Mouse (Mus musculus): Measurements from ENCODE around the gene Thsd7a.

The Thsd7a gene

DNA sequence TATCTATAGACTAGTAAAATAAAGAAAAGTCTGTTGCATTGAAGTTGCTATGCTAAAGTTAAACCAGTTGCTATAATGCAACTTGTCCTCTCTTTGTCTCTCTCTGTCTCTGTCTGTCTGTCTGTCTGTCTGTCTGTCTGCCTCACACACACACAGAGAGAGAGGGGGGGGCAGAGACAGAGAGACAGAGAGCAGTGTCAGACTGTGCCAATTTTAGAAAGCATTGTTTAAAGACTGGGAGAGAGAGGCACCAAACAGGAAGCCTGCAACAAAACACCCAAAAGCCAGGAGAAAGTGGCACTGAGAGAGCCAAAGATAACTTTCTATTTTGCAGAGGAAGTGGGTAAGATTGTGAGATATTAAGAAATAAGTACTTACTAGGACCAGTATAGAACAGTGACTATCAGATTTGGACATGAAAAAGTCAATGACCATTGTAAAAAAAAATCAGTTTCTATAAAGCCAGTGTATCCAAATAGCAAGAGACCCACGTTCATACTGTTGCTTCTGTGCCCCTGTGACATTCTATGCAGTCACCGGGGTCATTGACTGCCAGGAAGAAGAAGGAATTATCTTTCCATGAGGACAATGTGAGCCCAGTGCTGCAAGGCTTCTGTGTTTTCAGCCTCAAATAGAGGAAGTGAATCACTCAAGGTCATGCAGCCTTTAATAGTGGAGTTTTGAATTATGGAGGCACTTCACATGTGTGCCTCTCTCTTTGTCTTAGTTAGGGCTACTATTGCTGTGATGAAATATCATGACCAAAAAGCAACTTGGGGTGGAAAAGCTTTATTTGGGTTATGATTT, 355.4 kb downstream of the Thsd7a start:
- in situ Hi-C loops (cut with MboI, MseI), result no loop called here

DNA sequence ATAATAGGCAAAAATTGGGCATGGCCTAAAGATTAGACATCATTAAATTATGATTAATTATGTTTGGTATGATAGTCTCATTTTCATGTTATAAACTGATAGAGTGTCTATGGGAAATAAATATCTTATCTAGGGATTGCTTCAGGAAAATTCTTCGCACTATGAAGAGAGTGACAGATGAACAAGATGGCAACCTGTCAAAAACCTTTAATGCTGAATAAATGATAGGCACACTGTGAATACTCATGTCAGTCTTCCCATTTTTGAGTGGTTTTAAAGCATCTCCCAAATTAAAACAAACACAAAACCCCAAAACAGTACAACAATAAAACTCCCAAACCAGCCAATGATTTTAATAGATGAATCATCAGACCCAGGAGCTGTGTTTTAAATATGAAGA, 362.5 kb downstream of the Thsd7a start:
- in situ Hi-C loops (cut with MboI, MseI), result no loop called here

DNA sequence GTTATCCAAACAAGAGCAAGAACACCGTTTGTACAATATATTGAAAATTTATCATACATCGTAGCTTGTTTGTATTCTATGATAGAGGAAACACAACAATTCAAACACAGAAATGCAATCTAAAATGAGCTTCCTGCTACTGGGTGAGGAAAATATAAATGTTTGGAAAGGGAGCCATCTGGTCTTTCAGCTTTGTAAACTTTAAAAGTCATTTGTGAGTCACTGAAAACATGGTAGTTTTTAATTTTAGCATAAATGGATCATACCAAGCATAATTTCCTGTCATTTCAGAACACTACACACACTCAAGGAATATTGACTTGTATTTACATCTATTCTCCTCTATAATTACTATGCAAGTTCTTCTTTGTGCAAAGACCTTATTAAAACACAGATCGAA, 363.6 kb downstream of the Thsd7a start:
- in situ Hi-C loops (cut with MboI, MseI), result no loop called here

DNA sequence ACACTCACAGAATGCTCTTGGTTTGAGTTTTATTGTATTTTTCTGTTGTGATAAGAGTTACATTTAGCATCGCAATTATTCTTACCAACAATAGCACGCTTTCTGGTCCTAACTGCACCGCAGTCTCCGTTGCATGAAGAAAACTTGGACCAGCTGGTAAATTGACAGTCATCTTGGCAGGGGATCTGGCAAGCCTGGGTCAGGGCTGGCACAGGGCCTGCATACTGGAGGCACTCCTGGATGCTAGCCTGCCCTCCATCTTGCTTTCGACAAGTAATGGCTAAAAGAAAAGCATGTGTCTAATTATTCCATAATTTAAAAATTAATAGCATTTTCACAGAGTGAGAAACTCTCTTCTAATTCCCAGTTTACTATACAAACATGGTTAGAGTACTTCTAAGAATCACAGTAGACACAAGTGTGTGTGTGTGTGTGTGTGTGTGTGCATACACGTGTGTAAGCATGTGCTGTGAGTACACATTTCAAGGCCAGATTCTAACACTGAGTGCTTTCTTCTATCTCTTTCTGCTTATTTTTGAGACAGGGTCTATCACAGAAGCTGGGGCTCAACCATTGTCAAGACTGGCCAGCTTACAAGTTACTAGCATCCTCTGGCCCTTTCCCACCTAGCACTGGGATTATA, 368.0 kb downstream of the Thsd7a start:
- in situ Hi-C loops (cut with MboI, MseI), result no loop called here

DNA sequence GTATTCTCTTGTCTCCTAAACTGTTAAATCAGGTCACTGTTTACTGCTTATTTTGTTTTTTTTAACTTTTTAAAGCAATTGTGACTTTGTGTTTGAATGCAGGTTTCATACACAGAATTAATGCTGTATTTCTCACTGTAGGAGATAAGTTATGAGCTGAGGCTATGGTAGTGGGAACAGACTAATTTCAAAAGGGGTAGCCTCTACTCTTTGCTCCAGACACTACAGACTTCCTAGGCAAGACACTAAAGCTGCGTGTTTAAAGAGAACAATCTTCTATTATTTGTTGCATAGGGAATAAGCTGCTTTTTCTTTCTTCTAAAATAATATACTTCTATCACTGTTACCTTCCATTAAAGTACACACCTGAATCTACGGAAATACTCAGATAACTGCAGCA, 368.5 kb downstream of the Thsd7a start:
- in situ Hi-C loops (cut with MboI, MseI), result no loop called here

DNA sequence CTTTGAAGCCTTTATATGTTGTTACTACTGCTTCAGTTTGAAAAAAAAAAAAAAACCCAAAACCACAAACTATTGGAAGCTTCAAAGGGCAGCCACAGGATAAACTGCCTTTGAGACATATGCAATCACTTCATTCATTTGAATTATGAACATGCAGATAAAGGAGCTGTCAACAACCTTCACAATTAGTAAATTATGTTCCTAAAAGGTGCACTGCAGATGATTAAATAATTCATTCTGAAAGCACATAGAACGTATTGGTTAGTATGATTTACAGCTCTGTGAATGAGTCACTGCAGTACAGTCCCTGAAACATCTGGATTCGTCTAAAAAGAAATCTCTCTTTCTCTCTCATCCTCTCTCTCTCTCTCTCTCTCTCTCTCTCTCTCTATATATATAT, 390.5 kb downstream of the Thsd7a start:
- in situ Hi-C loops (cut with MboI, MseI), result no loop called here

DNA sequence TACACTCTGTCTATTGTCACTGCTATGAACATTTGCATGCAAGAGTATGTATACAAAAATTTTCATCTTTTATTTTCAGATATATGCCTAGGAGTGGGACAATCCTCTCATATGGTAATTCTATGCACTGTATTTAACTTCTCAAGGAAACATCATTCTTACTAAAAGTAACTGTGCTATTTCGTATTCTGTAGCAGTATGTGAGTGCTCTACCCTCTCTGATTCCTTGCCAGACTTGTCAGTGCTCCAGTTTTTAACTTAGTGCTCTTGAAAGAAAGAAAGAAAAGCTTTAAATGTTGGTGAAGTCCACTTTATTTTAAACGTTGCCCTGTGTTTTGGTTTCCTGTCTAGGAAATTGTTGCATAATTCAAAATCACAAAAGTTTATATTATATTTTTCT, 395.6 kb downstream of the Thsd7a start:
- in situ Hi-C loops (cut with MboI, MseI), result no loop called here

DNA sequence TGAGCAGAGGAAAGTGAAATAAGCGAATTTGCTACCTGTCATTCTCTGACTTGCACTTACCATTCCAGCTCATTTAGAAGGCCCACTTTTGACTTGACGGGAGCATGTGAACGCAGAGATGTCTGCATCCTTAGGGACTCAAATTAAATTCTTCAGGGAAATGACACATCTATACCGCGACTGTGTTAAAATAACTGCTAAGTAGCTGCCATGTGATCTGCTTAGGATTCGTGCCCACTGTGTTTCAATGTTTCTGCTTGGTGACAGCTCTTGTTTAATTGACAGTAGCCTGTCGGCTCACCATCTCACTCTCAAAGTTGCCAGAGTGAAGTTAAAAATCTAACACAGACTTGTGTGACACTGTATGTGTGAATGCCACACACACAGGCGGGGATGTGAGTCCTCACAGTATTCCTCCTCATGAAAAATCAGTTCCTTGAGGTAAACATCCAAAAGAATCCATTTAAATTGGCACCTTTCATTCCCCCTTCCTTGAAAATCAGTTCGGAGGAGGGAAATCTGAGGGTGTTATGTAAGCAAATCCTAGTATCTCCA, 397.0 kb downstream of the Thsd7a start:
- in situ Hi-C loops (cut with MboI, MseI), result no loop called here

DNA sequence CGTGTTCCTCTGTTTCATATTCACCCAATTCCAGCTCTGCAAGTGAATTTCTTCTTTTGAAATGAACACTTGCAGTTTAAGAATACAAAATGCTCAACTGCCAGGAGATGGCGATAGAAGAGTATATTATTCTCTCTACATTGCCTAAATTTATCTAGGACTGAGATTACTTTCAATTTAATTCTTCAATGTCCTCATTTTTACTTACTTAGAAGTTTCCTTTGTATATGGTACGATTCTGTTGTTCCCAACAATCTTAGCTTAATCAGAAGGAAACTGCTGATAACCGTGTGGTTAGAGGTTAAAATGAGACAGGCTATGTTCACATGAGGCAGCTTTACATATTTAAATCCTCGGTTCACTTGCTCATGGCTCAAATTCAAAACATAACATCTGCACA, 398.5 kb downstream of the Thsd7a start:
- in situ Hi-C loops (cut with MboI, MseI), result no loop called here

DNA sequence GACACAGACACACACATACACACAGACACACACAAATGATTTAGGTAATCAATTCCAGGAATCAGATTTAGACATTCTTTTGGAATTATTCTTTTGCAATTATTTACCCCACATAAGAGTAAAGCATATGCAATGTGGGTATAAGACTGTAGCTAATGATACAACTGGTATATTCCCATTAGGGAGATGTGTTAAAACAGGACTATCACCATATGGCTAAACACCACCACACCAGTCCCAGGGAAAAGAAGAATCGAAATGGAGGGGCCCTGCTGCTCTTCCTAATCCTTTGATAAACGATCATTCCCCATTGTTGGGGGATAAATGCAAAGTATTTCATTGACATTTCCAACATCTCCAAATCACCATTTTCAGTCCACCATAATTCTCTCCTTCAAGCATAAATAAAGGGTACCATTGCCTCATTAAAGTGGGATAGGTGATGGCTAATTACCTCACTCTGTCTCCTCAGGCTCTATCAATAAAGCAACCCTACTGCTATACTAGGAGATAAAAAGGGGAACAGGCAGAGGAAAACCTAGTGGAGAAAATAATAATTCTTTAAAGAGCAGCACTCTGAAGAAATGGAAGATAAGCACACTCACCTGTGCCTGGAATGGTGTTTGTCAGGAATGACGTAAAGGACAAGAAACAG, 400.0 kb downstream of the Thsd7a start:
- in situ Hi-C loops (cut with MboI, MseI), result no loop called here

DNA sequence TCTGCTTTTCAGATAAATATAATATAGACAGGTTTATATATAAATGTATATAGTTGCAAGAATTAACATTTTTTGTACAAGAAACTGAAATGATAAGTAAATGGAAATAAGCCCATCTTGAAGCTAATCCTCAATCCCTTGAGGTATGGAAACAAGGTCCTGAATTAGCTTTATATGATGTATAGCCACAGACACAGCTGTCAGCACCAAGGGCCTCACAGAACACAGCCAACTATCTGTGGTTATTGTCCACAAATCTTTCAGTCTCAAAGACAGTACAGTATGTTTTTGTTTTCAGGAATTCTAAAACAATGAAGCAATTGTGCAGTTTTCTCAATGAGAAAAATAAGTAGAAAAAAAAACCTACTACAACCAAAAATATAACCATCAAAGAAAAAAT, 400.5 kb downstream of the Thsd7a start:
- in situ Hi-C loops (cut with MboI, MseI), result no loop called here

DNA sequence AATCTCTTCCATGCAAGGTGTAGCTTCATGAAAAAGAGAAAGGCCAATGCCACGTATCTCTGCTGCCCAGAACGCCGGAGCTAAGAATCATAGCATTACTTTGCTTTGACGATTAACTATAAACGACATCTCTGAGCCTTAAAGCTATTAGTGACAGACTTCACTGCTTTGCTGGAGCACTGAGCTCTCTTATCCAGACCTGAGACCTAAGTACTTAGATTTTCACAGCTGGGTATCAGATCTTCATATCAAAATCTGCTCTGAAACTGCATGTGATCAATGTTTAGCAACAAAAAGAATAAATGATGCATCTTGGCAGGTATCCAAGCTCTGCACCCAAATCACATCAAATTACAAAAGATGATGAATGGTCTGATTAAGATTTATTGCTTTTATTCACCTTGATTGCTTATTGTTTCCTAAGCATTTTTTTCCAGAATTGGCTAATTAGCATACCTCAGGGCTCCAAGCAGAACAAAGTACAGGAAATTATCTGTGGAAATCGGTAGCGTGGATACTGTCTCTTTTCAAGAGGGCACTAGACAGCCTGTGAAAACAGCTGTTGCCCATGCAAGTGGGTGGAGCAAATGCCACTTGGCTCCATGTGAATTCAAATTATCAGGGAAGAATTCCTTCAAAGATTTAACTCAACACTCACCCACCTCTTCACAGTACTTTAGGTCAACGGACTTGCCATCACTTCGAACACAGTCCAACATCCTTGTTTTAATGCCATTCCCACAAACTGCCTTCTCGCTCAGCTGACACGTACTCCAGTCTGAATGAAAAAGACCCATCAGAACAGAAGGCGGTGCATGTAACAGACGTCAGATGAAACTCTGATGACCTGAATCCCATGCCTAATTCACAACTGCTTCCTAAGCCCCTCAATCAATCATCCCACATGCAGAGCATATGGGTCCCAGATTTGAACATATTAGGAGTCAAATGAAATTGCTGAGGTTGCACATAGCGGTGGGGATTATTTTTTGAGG, 412.3 kb downstream of the Thsd7a start:
- in situ Hi-C loops (cut with MboI, MseI), result no loop called here

DNA sequence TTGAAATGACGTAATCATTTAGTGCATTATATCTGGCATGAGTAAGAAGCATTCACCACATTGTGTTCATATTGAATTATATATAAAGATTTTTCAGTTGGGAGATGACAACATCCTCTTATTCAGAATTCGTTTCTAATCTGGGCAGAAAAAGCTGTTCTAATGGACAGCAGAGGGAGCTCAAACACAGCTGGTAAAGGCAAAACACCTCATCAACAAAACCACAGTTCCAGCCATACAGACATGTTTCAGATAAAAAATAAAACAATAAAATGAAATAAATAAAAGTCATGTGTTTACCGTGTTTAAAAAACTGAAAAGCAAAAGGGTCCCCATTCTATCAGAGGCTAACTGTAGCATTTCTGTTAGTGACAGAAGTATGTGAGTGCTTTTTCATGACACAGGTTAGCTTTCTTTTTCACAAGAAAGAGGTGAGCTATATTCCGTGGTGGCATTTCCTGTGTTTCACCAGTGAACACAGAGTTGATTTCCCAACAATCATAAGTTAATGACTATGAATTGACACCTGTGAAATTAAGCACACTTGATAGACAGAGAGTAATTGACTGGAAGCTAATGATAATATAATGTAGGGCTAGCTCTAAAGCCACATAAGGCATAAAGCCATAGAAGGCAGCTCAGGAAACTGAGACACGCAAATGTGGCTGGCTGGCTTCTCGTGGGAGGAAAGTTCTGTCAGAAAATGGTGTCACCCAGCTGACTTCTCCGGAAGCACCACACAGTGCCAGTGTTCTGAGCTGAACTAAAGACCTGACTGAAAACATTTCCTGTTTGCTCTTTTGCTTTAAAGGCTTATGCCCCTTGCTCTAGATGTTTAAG, 433.9 kb downstream of the Thsd7a start:
- in situ Hi-C loops (cut with MboI, MseI), result no loop called here

DNA sequence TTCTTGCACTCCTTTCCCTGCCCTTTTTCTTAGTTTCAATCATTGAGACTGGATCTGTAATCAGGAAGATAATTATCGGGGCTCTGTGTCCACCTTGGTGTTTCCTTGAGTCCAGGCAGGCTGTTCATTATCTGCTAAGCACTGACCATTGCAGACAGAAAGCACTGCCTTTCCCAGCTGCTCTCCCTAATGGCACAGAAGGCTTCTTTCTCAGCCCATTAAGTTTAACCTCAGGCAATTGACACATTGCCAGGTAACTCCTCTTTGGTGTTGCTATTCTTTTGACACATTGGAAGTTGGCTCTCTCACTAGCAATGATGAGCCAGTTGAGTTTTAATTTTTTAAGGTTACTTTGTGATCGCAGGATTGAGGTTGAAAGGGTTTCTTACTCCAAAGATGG, 441.7 kb downstream of the Thsd7a start:
- in situ Hi-C loops (cut with MboI, MseI), result no loop called here

DNA sequence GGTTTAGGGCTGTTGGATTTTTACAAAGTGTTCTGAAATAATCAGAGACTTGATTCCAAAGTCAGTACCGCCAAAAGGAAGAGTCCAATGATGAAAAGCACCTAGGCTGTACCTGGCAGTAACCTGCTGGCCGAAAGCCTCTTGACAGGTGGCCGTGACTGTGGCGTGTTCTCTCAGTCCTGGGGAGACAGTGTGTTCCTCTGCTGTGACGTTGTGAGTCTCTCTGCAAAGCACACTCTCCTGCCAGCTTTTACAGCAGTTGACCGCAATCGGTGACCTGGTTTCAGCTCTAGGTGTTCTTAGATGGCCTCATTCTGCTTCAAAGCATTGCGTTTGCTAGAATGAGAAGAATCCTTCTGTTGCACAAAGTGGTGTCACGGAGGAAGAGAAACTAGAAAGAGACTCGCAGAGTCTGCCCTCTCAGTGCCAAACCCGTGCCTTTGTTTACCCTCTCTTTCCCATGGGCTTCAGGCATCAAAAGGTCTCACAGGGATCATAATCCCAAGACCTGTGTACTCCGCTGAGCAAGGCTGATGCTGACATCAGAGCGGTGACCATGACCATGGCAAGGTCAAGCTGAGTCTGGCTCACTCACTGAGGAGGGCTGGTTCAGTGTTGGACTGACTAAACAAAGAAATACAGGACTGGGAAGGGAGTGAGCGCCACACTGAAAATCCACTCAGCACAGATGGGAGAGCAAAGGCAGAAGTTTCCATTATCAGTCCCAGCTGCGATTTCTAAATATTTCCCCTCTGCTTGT, 486.4 kb downstream of the Thsd7a start:
- in situ Hi-C loops (cut with MboI, MseI), result no loop called here
